Mouse (Mus musculus) stomach, postnatal 0 days (tissue): ENCODE data around the gene Nme3. TPM values are rescaled to one million over a fixed set of nuclear protein-coding genes. Genes with fewer than 3 reads are reported as not detected.

Source experiments
- ATAC-seq: fragments of 200-750 bp; cut with Nextera tagmentation; 2 replicates; pipeline ENCODE4 v1.8.0; 2017; ENCODE audit not compliant: low FRiP score, low TSS enrichment
- DNase-seq: peaks from one replicate; pipeline ENCODE4 v3.0.0-alpha.2; 2016; ENCODE audit warnings: low spot score
- H3K27ac ChIP-seq: fragments of 300-500 bp; sonication (generic); replicated peaks from 2 replicates; pipeline ENCODE4 v1.5.1; 2014; ENCODE audit warnings: mild to moderate bottlenecking, control low read depth
- H3K27me3 ChIP-seq: fragments of 300-500 bp; sonication (generic); 2 replicates; pipeline ENCODE4 v1.6.1; 2014; ENCODE audit warnings: low read length; ENCODE audit not compliant: control insufficient read depth, insufficient read depth
- H3K36me3 ChIP-seq: fragments of 300-500 bp; sonication (generic); 2 replicates; pipeline ENCODE4 v1.6.1; 2014; ENCODE audit warnings: low read length, mixed read lengths; ENCODE audit not compliant: control insufficient read depth, insufficient read depth
- H3K4me1 ChIP-seq: fragments of 300-500 bp; sonication (generic); replicated peaks from 2 replicates; pipeline ENCODE4 v1.6.1; 2014; ENCODE audit warnings: antibody characterized with exemption; ENCODE audit not compliant: control insufficient read depth, insufficient read depth
- H3K4me2 ChIP-seq: fragments of 300-500 bp; sonication (generic); replicated peaks from 2 replicates; pipeline ENCODE4 v1.6.1; 2014; ENCODE audit warnings: low read depth, mild to moderate bottlenecking, control low read depth, moderate library complexity
- H3K4me3 ChIP-seq: fragments of 300-500 bp; sonication (generic); 2 replicates; pipeline ENCODE4 v1.5.1; 2014; ENCODE audit warnings: low read depth, low read length, control low read depth
- H3K9ac ChIP-seq: fragments of 300-500 bp; sonication (generic); 2 replicates; pipeline ENCODE4 v1.6.1; 2014; ENCODE audit warnings: mild to moderate bottlenecking, low read length, control low read depth, mixed read lengths
- H3K9me3 ChIP-seq: fragments of 300-500 bp; sonication (generic); 2 replicates; pipeline ENCODE4 v1.6.1; 2016; ENCODE audit warnings: low read length; ENCODE audit not compliant: control insufficient read depth
- CTCF ChIP-seq: IDR thresholded peaks from 2 replicates; pipeline ENCODE4 v1.5.1; 2016; ENCODE audit warnings: antibody characterized with exemption, low read depth, mild to moderate bottlenecking, moderate library complexity
- EP300 ChIP-seq: optimal IDR thresholded peaks from 2 replicates; pipeline ENCODE3; 2016; ENCODE audit warnings: antibody characterized with exemption
- WGBS: fragments of 180-500 bp; shearing (Covaris S2); extraction: QIAGEN DNeasy Blood & Tissue Kit; methylation state at CpG from one replicate; pipeline ENCODE4 v1.1.7; 2014; 5-methylcytosine and 5-hydroxymethylcytosine counted together
- polyA plus RNA-seq: library from polyadenylated mRNA; unstranded; fragments of >200 nt; fragmentation: Nextera tagmentation; extraction: Ambion mirVana; gene quantifications from 2 replicates; pipeline ENCODE4 v1.2.1, GENCODE M21; 2015

Nme3 gene
- polyA plus RNA-seq, 1 experiment from 2014 or later: 40.2 TPM

GRCm38 (mm10) chr17:24884391-24884790 lies 11.9 kb upstream of the Nme3 start:
- Histone ChIP-seq H3K4me1 (peaks cover 3% of the 10 kb centered on the region), H3K9ac (no peak overlapping the region), H3K27ac (no peak overlapping the region), H3K4me3 (no peak overlapping the region), H3K9me3 (no peaks in the 10 kb centered on the region), H3K4me2 (no peak overlapping the region), H3K36me3 (peaks cover 6% of the 10 kb centered on the region), H3K27me3 (no peaks in the 10 kb centered on the region)
- ATAC-seq: no peak
- TF ChIP-seq EP300: no peak
- no peak for TF ChIP-seq CTCF
- 84% methylated on average over 6 of the region's 6 CpGs for WGBS
- no peak for DNase-seq

- peak overlapping the region; percentile 83 for H3K9ac ChIP-seq
- peaks cover 10% of the 10 kb centered on the region for H3K36me3 ChIP-seq
- DNase-seq (no peak), ATAC-seq (no peak)
- peaks cover 3% of the 10 kb centered on the region for H3K4me1 ChIP-seq
- WGBS: 23% methylated on average over 22 of the region's 22 CpGs
- H3K27me3 ChIP-seq: no peaks in the 10 kb centered on the region
- TF ChIP-seq EP300: no peak
- TF ChIP-seq CTCF: no peak
- H3K4me3 ChIP-seq: peak overlapping the region; percentile 83
- no peak overlapping the region for H3K27ac ChIP-seq
- no peaks in the 10 kb centered on the region for H3K9me3 ChIP-seq
- peak overlapping the region; percentile 88 for H3K4me2 ChIP-seq
These were observed 10.8 kb upstream of the Nme3 start for GRCm38 (mm10) chr17:24885356-24886133.

GRCm38 (mm10) chr17:24886134-24886931 lies 10.0 kb upstream of the Nme3 start, which contains the start of the genes Nubp2 and Spsb3:
Nubp2 (minus strand) TSS chr17:24886349.
Spsb3 (plus strand) TSS chr17:24886643.
- DNase-seq: peak; percentile 99
- Histone ChIP-seq H3K27me3 (no peaks in the 10 kb centered on the region), H3K9ac (peak within 1 kb of the TSS; percentile 83), H3K4me2 (peak within 1 kb of the TSS; percentile 90), H3K4me1 (peaks cover 3% of the 10 kb centered on the region), H3K9me3 (no peaks in the 10 kb centered on the region), H3K36me3 (peaks cover 10% of the 10 kb centered on the region), H3K4me3 (peak within 1 kb of the TSS; percentile 85), H3K27ac (peak within 1 kb of the TSS; percentile 86)
- under 1% methylated on average over 69 of the region's 69 CpGs for WGBS
- TF ChIP-seq EP300 (peak; percentile 96), CTCF (peak; percentile 33)
- peak; percentile 96 for ATAC-seq

- under 1% methylated on average over 18 of the region's 18 CpGs for WGBS
- peaks cover 10% of the 10 kb centered on the region for H3K36me3 ChIP-seq
- H3K27me3 ChIP-seq: no peaks in the 10 kb centered on the region
- peaks cover 3% of the 10 kb centered on the region for H3K4me1 ChIP-seq
- no peaks in the 10 kb centered on the region for H3K9me3 ChIP-seq
- peak overlapping the region; percentile 85 for H3K4me3 ChIP-seq
- peak; percentile 24 for ATAC-seq
- H3K9ac ChIP-seq: peak overlapping the region; percentile 82
- no peak for DNase-seq
- H3K4me2 ChIP-seq: peak overlapping the region; percentile 90
- H3K27ac ChIP-seq: peak overlapping the region; percentile 86
- TF ChIP-seq EP300 (no peak), CTCF (no peak)
These were observed 9.4 kb upstream of the Nme3 start for GRCm38 (mm10) chr17:24886932-24887271.

GRCm38 (mm10) chr17:24887291-24888080 lies 8.8 kb upstream of the Nme3 start:
- peak overlapping the region; percentile 82 for H3K9ac ChIP-seq
- H3K4me3 ChIP-seq: peak overlapping the region; percentile 85
- peak overlapping the region; percentile 90 for H3K4me2 ChIP-seq
- H3K9me3 ChIP-seq: no peaks in the 10 kb centered on the region
- DNase-seq: no peak
- no peak for ATAC-seq
- 60% methylated on average over 18 of the region's 18 CpGs for WGBS
- TF ChIP-seq EP300 (no peak), CTCF (no peak)
- H3K27me3 ChIP-seq: no peaks in the 10 kb centered on the region
- H3K27ac ChIP-seq: peak overlapping the region; percentile 86
- H3K4me1 ChIP-seq: peaks cover 3% of the 10 kb centered on the region
- peaks cover 11% of the 10 kb centered on the region for H3K36me3 ChIP-seq
